Mouse (Mus musculus) kidney, postnatal 0 days (tissue): ENCODE measurements around the gene Cilp. TPM values are rescaled to one million over a fixed set of nuclear protein-coding genes. Genes with fewer than 3 reads are reported as not detected.

Experiments used
- ATAC-seq: fragments of 200-750 bp; cut with Nextera tagmentation; replicated peaks from 2 replicates; pipeline ENCODE4 v1.8.0; 2017; ENCODE audit warnings: low read depth, moderate number of reproducible peaks, moderate TSS enrichment, moderate library complexity; ENCODE audit not compliant: low FRiP score
- DNase-seq: peaks from one replicate; pipeline ENCODE4 v3.0.0-alpha.2; 2016; ENCODE audit warnings: low spot score
- H3K27ac ChIP-seq: fragments of 300-500 bp; sonication (generic); 2 replicates; pipeline ENCODE4 v1.5.1; 2014; ENCODE audit warnings: mild to moderate bottlenecking
- H3K27me3 ChIP-seq: fragments of 300-500 bp; sonication (generic); 2 replicates; pipeline ENCODE4 v1.6.1; 2014; ENCODE audit warnings: low read length, mixed read lengths; ENCODE audit not compliant: insufficient read depth
- H3K36me3 ChIP-seq: fragments of 300-500 bp; sonication (generic); 2 replicates; pipeline ENCODE4 v1.6.1; 2014; ENCODE audit warnings: low read length, mixed read lengths; ENCODE audit not compliant: insufficient read depth
- H3K4me1 ChIP-seq: fragments of 300-500 bp; sonication (generic); replicated peaks from 2 replicates; pipeline ENCODE4 v1.6.1; 2014; ENCODE audit warnings: antibody characterized with exemption, low read length, mixed read lengths; ENCODE audit not compliant: insufficient read depth
- H3K4me2 ChIP-seq: fragments of 300-500 bp; sonication (generic); 2 replicates; pipeline ENCODE4 v1.6.1; 2014; ENCODE audit warnings: mild to moderate bottlenecking, low read length, moderate library complexity, mixed read lengths
- H3K4me3 ChIP-seq: fragments of 300-500 bp; sonication (generic); replicated peaks from 2 replicates; pipeline ENCODE4 v1.5.1; 2014; ENCODE audit warnings: low read depth, low read length
- H3K9ac ChIP-seq: fragments of 300-500 bp; sonication (generic); 2 replicates; pipeline ENCODE4 v1.6.1; 2014; ENCODE audit warnings: low read depth, low read length
- H3K9me3 ChIP-seq: fragments of 300-500 bp; sonication (generic); replicated peaks from 2 replicates; pipeline ENCODE4 v1.6.1; 2016; ENCODE audit warnings: low read length, inconsistent platforms, mixed read lengths
- CTCF ChIP-seq: IDR thresholded peaks from 2 replicates; pipeline ENCODE4 v1.5.1; 2016; ENCODE audit warnings: antibody characterized with exemption, low read depth, mild to moderate bottlenecking, moderate library complexity
- WGBS: fragments of 180-500 bp; shearing (Covaris S2); extraction: QIAGEN DNeasy Blood & Tissue Kit; methylation state at CpG from one replicate; pipeline ENCODE4 v1.1.7; 2014; 5-methylcytosine and 5-hydroxymethylcytosine counted together
- polyA plus RNA-seq: library from polyadenylated mRNA; unstranded; fragments of >200 nt; fragmentation: Nextera tagmentation; extraction: Ambion mirVana; gene quantifications from 2 replicates; pipeline ENCODE4 v1.2.1, GENCODE M21; 2015

The Cilp gene
- polyA plus RNA-seq, 1 experiment from 2014 or later, result 0.51 TPM

- no peak for TF ChIP-seq CTCF
- Histone ChIP-seq H3K9me3 (no peaks in the 10 kb centered on the region), H3K27me3 (no peaks in the 10 kb centered on the region), H3K9ac (no peak overlapping the region), H3K4me2 (no peak overlapping the region), H3K36me3 (no peaks in the 10 kb centered on the region), H3K4me3 (no peak overlapping the region), H3K27ac (peak overlapping the region; percentile 70), H3K4me1 (0 out of 2 replicates have a peak, but pooled peaks cover 4% of the 10 kb centered on the region)
- ATAC-seq (no peak), DNase-seq (no peak)
- 55% methylated on average over 11 of the region's 11 CpGs for WGBS
Measured at GRCm38 (mm10) chr9:65237616-65238015, 27.4 kb upstream of the Cilp start.

GRCm38 (mm10) chr9:65238191-65238760, 26.7 kb upstream of the Cilp start:
- H3K4me2 ChIP-seq, result no peak overlapping the region
- ATAC-seq, result no peak
- no peak overlapping the region for H3K9ac ChIP-seq
- TF ChIP-seq CTCF, result no peak
- peak; percentile 82 for DNase-seq
- H3K4me1 ChIP-seq, result peaks cover 8% of the 10 kb centered on the region; the same call in 1 of the 2 replicates
- no peaks in the 10 kb centered on the region for H3K36me3 ChIP-seq
- H3K9me3 ChIP-seq, result no peaks in the 10 kb centered on the region
- H3K27ac ChIP-seq, result peak overlapping the region; percentile 70
- WGBS, result 35% methylated on average over 13 of the region's 13 CpGs
- H3K27me3 ChIP-seq, result no peaks in the 10 kb centered on the region
- no peak overlapping the region for H3K4me3 ChIP-seq

- Histone ChIP-seq H3K9me3 (no peaks in the 10 kb centered on the region), H3K36me3 (no peaks in the 10 kb centered on the region), H3K4me1 (peaks cover 15% of the 10 kb centered on the region), H3K27ac (peak overlapping the region; percentile 70; the same call in 1 of the 2 replicates), H3K4me2 (no peak overlapping the region), H3K27me3 (no peaks in the 10 kb centered on the region), H3K9ac (no peak overlapping the region), H3K4me3 (no peak overlapping the region)
- no peak for ATAC-seq
- TF ChIP-seq CTCF, result no peak
- no peak for DNase-seq
- WGBS, result 88% methylated on average over 4 of the region's 4 CpGs
Measured at GRCm38 (mm10) chr9:65239176-65239575, 25.8 kb upstream of the Cilp start.

- TF ChIP-seq CTCF, result peak; percentile 20; the same call in 1 of the 2 replicates
- Histone ChIP-seq H3K27ac (no peak overlapping the region), H3K27me3 (no peaks in the 10 kb centered on the region), H3K9ac (no peak overlapping the region), H3K36me3 (no peaks in the 10 kb centered on the region), H3K9me3 (no peaks in the 10 kb centered on the region), H3K4me1 (peaks cover 20% of the 10 kb centered on the region), H3K4me2 (no peak overlapping the region), H3K4me3 (no peak overlapping the region)
- ATAC-seq (no peak), DNase-seq (no peak)
- 91% methylated on average over 5 of the region's 5 CpGs for WGBS
Measured at GRCm38 (mm10) chr9:65239731-65240130, 25.2 kb upstream of the Cilp start.

- Histone ChIP-seq H3K9ac (no peak overlapping the region), H3K4me2 (no peak overlapping the region), H3K36me3 (no peaks in the 10 kb centered on the region), H3K4me1 (peaks cover 21% of the 10 kb centered on the region), H3K27ac (no peak overlapping the region), H3K9me3 (no peaks in the 10 kb centered on the region), H3K27me3 (no peaks in the 10 kb centered on the region), H3K4me3 (no peak overlapping the region)
- TF ChIP-seq CTCF, result no peak
- DNase-seq (no peak), ATAC-seq (no peak)
- WGBS, result 94% methylated on average over 3 of the region's 3 CpGs
Measured at GRCm38 (mm10) chr9:65240587-65240986, 24.4 kb upstream of the Cilp start.

GRCm38 (mm10) chr9:65241973-65242372, 23.0 kb upstream of the Cilp start:
- Histone ChIP-seq H3K4me3 (no peak overlapping the region), H3K27ac (no peak overlapping the region), H3K9me3 (no peaks in the 10 kb centered on the region), H3K4me1 (peaks cover 21% of the 10 kb centered on the region), H3K27me3 (no peaks in the 10 kb centered on the region), H3K9ac (no peak overlapping the region), H3K4me2 (no peak overlapping the region), H3K36me3 (no peaks in the 10 kb centered on the region)
- WGBS, result 66% methylated on average over 5 of the region's 5 CpGs
- ATAC-seq (no peak), DNase-seq (no peak)
- no peak for TF ChIP-seq CTCF

GRCm38 (mm10) chr9:65243249-65243648, 21.7 kb upstream of the Cilp start:
- WGBS, result 55% methylated on average over 4 of the region's 4 CpGs
- H3K4me3 ChIP-seq, result no peak overlapping the region
- no peaks in the 10 kb centered on the region for H3K9me3 ChIP-seq
- no peak for DNase-seq
- H3K36me3 ChIP-seq, result no peaks in the 10 kb centered on the region
- H3K4me2 ChIP-seq, result no peak overlapping the region
- H3K4me1 ChIP-seq, result peaks cover 24% of the 10 kb centered on the region
- no peaks in the 10 kb centered on the region for H3K27me3 ChIP-seq
- TF ChIP-seq CTCF, result no peak
- peak overlapping the region; percentile 23; the same call in 1 of the 2 replicates for H3K9ac ChIP-seq
- H3K27ac ChIP-seq, result peak overlapping the region; percentile 43
- no peak for ATAC-seq
